Mouse (Mus musculus) right cerebral cortex, adult 2 months (tissue): ENCODE measurements around the gene Adam15.

Source experiments
- DNase-seq, 2 experiments: peaks; one replicate each; pipeline ENCODE4 v3.0.0; 2021 to 2022; ENCODE audit warnings: low spot score in 2 of 2

Adam15 gene

GRCm38 (mm10) chr3:89384331-89385076 is 34.7 kb upstream of the Adam15 start:
- no peak for DNase-seq

- DNase-seq: no peak
These were observed 34.0 kb upstream of the Adam15 start for GRCm38 (mm10) chr3:89383651-89384255.

GRCm38 (mm10) chr3:89382950-89383349 is 33.2 kb upstream of the Adam15 start:
- no peak for DNase-seq

- DNase-seq: no peak
These were observed 32.5 kb upstream of the Adam15 start for GRCm38 (mm10) chr3:89382033-89382882.

GRCm38 (mm10) chr3:89381233-89381632 is 31.4 kb upstream of the Adam15 start:
- no peak for DNase-seq

- no peak for DNase-seq
These were observed 30.9 kb upstream of the Adam15 start for GRCm38 (mm10) chr3:89380711-89381110.

GRCm38 (mm10) chr3:89380291-89380690 is 30.5 kb upstream of the Adam15 start:
- DNase-seq: no peak

- DNase-seq: no peak
These were observed 29.8 kb upstream of the Adam15 start for GRCm38 (mm10) chr3:89379388-89380131.

GRCm38 (mm10) chr3:89378394-89379067 is 28.7 kb upstream of the Adam15 start:
- peak; percentile 66 to 73 for DNase-seq

GRCm38 (mm10) chr3:89377831-89378230 is 28.0 kb upstream of the Adam15 start:
- no peak for DNase-seq

GRCm38 (mm10) chr3:89373581-89374231 is 23.9 kb upstream of the Adam15 start:
- DNase-seq: no peak

- no peak for DNase-seq
These were observed 17.5 kb upstream of the Adam15 start for GRCm38 (mm10) chr3:89367338-89367737.

GRCm38 (mm10) chr3:89365486-89366414 is 16.0 kb upstream of the Adam15 start:
- DNase-seq: no peak

- no peak for DNase-seq
These were observed 15.3 kb upstream of the Adam15 start, which contains the start of gene Dcst1 for GRCm38 (mm10) chr3:89365153-89365485. Gene Dcst1, minus strand, starts transcription at chr3:89365253.

GRCm38 (mm10) chr3:89364631-89365030 is 14.8 kb upstream of the Adam15 start:
- no peak for DNase-seq

GRCm38 (mm10) chr3:89361675-89362074 is 11.9 kb upstream of the Adam15 start, which contains the start of gene Dcst2:
Gene Dcst2, plus strand, starts transcription at chr3:89361975.
- no peak for DNase-seq

GRCm38 (mm10) chr3:89360237-89360636 is 10.4 kb upstream of the Adam15 start:
- no peak for DNase-seq

GRCm38 (mm10) chr3:89359630-89360029 is 9.8 kb upstream of the Adam15 start:
- DNase-seq: no peak

- no peak for DNase-seq
These were observed 6.2 kb upstream of the Adam15 start for GRCm38 (mm10) chr3:89356029-89356428.

GRCm38 (mm10) chr3:89355512-89355902 is 5.7 kb upstream of the Adam15 start:
- no peak for DNase-seq
